Mouse (Mus musculus) left cerebral cortex, adult 11 months (tissue): ENCODE measurements around the gene Atp5d.
"Not testable (repeated sequence)": the region's sequence is repeated elsewhere in the genome, so short reads cannot be mapped to it uniquely, and the experiment has no call there.

Experiments used
- DNase-seq: peaks from one replicate; pipeline ENCODE4 v3.0.0; 2022; ENCODE audit warnings: low spot score

The Atp5d gene

DNA sequence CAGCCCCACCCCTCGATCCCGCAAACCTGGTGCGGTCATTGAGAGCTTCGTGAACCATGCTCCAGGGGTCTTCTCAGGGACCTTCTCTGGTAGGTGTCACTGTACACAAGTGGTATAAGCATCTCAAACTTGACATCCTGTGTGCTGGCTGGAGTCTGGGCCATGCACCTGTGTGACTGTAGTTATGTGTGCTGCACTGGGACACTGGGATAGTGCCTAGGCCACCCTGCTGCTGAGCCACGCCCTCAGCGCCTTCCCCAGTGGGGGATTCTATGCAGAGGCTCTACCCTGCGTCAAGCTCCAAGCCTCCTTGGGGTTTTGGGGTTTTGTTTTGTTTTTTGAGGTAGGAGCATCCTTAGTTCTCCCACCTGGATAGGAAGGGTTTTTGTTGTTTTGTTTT is 16.0 kb downstream of the Atp5d start:
- no peak for DNase-seq

DNA sequence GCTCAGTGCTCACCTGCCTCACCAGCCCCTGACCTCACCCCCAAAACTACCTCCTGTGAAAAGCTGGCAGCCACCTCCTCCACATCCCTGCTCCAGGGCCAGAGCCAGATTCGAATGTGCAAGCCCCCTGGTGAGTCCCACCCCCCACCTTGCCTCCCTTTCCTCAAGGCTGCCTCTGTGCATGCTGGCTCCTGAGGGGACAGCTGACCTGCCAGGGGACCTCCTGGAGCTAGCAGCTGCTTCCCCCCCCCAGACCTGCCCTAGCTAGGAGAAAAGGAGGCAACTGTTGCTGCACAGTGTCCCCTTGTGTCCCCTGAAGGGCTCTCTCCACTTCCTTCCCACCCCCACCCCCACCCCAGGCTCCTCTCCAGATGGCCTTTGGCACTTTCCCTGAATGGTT is 16.8 kb downstream of the Atp5d start:
- no peak for DNase-seq

DNA sequence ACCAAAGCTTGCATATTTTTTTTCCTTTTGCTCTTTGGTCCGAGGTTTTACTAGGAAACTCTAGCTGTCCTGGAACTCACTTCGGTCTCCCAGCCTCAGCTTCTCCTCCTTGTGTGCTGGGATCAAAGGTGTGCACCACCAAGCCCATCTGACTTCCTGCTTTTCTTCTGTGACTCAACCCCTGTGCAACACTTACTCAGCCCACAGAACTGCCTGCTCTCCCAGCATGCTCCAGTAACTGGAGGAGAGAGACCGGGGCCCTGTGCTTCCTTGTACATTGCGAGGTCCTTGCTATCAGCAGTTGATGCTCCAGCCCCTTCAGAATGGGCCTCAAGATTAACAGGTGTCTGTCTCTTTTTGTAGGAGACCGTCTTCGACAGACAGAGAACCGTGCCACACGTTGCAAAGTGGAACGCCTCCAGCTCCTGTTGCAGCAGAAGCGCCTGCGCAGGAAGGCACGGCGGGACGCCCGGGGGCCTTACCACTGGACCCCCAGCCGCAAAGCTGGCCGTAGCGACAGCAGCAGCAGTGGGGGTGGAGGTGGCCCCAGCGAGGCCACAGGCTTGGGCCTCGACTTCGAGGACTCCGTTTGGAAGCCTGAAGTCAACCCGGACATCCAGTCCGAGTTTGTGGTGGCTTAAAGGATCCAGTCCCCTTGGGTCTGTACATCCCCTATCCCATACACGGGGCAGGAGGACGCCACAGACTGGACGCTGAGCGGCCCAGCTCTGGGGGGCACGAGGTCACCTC is 17.7 kb downstream of the Atp5d start:
- no peak for DNase-seq

- DNase-seq, result no peak
Measured at GRCm38 (mm10) chr10:80156752-80157053, 18.3 kb downstream of the Atp5d start.

DNA sequence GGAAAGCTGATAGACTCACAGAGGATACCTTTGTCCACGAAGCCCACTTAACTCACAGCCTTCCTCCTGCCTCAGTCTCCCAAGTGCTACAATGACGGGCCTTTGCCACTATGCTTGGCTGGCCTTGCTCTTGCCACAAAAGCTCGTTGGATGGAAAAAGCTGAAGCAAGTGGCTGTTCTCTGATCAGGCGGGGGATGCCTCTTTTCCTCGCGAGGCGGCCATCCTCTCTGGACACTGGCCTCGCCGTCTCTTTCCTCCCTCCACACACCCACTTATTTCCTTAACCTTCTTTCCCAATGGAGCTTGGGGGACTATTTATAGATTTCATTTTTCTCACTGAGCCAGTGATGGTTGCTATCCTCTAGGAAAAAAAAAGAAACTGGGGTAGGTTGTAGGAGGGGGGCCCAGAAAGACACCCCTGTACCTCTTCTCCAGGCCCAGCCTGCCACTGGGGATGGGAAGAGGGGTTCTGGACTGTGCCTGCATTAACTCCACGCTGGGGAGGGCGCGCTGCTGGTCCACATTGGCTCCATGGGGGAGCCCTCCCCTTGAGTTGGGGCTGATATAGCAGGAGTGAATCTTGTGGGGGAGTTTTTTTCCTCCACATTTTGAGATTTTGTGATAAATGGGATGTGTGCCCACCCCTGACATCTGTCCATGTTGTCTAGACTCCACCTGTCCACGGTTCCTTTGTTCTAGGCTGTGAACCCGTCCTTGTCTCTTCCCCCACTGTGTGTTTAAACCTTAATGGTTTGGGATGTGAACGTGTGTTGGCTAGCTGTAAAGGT is 18.9 kb downstream of the Atp5d start:
- no peak for DNase-seq

DNA sequence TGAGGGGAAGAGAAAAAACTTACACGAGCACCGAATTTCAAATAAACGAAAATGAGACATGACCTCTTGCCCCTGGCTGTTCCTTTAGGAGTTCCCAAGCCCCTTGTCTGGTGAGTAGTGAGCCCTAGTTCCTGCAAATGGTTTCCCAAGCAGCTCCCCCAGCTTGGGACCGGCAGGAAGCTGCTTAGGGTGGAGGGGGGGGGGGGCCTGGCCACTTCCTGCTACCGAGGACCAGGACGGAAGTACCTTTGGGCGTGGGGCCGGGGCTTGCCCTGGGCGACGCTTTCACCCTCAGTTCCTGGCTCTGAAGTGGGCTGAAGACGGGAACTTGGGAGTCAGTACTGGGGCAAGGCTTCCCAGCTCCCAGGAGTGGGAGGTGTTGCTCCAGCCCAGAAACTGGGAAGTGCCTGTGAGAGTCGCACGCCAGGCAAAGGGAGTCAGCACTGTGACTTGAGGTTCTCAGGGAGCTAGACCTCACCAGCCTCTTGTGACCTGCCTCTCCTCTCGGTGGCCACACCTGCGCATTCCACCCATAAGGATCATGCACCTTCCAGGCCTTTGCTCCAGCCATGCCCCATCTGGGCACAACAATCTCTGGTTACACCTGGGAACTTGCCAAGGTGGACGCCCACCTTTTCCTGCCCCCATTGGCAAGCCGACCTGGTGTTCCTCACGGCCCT is 20.0 kb downstream of the Atp5d start:
- no peak for DNase-seq

- DNase-seq, result no peak
Measured at GRCm38 (mm10) chr10:80159021-80159560, 20.7 kb downstream of the Atp5d start.

GRCm38 (mm10) chr10:80159561-80160454 is 21.4 kb downstream of the Atp5d start:
- peak; percentile 99 for DNase-seq

DNA sequence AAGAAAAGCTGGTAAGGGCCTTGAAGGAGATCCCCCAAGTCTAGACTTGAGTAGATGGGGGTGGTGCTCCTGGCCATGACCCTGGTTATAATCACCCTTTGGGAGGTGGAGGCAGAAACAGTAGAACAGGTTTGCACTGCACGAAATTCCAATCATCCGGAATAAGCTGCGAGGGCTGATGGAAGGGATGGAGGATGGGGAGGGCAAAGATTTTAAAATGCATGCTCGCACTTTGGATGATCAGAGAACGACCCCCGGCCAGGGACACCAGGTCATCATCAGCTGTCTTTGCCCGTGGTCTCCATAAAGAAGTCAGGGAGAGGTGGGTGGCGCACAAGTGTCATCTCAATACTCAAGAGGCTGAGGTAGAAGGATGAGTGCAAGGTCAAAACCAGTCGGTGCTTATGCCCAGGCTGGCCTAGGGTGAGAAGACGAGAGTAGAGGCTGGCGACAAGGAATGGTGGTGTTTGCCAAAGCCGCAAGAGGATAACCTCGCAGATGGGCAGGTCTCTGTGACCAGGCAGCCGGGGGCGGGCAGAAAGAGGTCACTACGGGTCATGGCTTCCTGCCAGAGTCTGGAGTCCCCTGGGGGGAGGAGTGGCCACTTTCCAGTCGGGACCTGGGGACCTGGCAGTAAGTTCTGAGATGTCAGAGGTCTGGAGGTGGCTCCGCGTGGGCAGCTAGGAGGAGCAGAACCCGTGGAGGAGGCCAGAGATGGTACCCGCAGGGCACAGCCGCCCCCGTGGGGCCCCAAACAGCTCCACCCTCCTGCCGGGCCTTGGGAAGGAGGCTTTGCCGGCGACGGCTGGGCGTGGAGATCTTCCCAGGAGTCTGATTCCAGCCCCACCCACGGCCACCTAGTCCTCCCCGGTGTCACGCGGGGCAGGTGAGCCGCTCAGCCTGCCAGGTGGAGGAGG is 22.3 kb downstream of the Atp5d start:
- no peak for DNase-seq

- no peak for DNase-seq
Measured at GRCm38 (mm10) chr10:80161522-80162242, 23.2 kb downstream of the Atp5d start.

DNA sequence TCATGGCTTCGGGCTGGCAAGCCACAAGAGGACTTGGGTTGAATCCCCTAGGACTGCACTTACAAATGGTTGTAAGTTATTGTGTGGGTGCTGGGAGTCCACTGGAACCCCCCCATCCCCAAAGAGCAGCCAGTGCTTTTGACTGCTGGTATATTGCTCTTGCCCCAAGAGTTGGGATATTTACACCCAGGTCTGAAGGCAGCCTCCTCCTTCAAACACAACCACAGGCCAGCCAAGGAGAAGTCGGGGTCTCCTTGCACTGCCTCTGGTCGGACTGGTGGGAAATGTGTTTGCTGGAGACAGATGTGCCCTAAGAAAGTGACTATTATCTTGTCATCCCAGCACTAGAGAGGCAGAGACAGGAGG is 23.8 kb downstream of the Atp5d start:
- no peak for DNase-seq

GRCm38 (mm10) chr10:80162716-80163299 is 24.4 kb downstream of the Atp5d start:
- no peak for DNase-seq

GRCm38 (mm10) chr10:80163721-80164120 is 25.3 kb downstream of the Atp5d start:
- no peak for DNase-seq

GRCm38 (mm10) chr10:80164161-80164997 is 25.9 kb downstream of the Atp5d start:
- no peak for DNase-seq

GRCm38 (mm10) chr10:80164998-80165344 is 26.5 kb downstream of the Atp5d start:
- peak; percentile 93 for DNase-seq

GRCm38 (mm10) chr10:80165392-80166128 is 27.1 kb downstream of the Atp5d start, which contains the start of gene Cirbp:
TSS of gene Cirbp (plus strand) at chr10:80165985.
- no peak for DNase-seq

- not testable (repeated sequence) for DNase-seq
Measured at GRCm38 (mm10) chr10:80166136-80166535, 27.7 kb downstream of the Atp5d start.

GRCm38 (mm10) chr10:80167460-80168037 is 29.1 kb downstream of the Atp5d start:
- DNase-seq, result peak; percentile 96
